Mouse (Mus musculus): ENCODE measurements around the gene Rabl6. TPM values are rescaled to one million over a fixed set of nuclear protein-coding genes. Genes with fewer than 3 reads are reported as not detected.

Rabl6 gene
- polyA plus RNA-seq, 1 experiment from 2014 or later = 64.3 TPM

Other genes starting within 250 kb of the Rabl6 start
- gene Uap1l1, start 242.8 kb downstream of the Rabl6 start, polyA plus RNA-seq (2018) = 55.8 to 128 TPM (median 119 TPM) in 3 replicates
- 0.13 to 0.73 TPM in 2 of 3 replicates, not detected in the other for gene Sapcd2, start 236.2 kb downstream of the Rabl6 start, polyA plus RNA-seq (2018)
- gene Entpd2, start 212.6 kb downstream of the Rabl6 start, polyA plus RNA-seq (2018) = 0.07 TPM in 1 of 3 replicates, not detected in the others
- gene Npdc1, start 209.2 kb downstream of the Rabl6 start, polyA plus RNA-seq (2018) = 1.2 to 2.9 TPM (median 2.5 TPM) in 3 replicates
- 1.3 to 2.4 TPM (median 2.2 TPM) in 3 replicates for gene Fut7, start 185.3 kb downstream of the Rabl6 start, polyA plus RNA-seq (2018)
- 9.5 to 19.7 TPM (median 13.5 TPM) in 3 replicates for gene Abca2, start 179.8 kb downstream of the Rabl6 start, polyA plus RNA-seq (2018)
- gene Clic3, start 151.7 kb downstream of the Rabl6 start, polyA plus RNA-seq (2018) = not detected in 3 replicates
- 6.0 to 12.9 TPM (median 6.4 TPM) in 3 replicates for gene Paxx, start 147.4 kb downstream of the Rabl6 start, polyA plus RNA-seq (2018)
- not detected in 3 replicates for gene Ptgds, start 138.5 kb downstream of the Rabl6 start, polyA plus RNA-seq (2018)
- gene Lcn12, start 114.6 kb downstream of the Rabl6 start, polyA plus RNA-seq (2018) = not detected in 3 replicates
- 21.9 to 35.3 TPM (median 28.7 TPM) in 3 replicates for gene Fbxw5, start 107.8 kb downstream of the Rabl6 start, polyA plus RNA-seq (2018)
- 0.14 to 2.1 TPM in 2 of 3 replicates, not detected in the other for gene C8g, start 106.8 kb downstream of the Rabl6 start, polyA plus RNA-seq (2018)
- gene Traf2, start 61.6 kb downstream of the Rabl6 start, polyA plus RNA-seq (2018) = 6.2 to 13.5 TPM (median 12.4 TPM) in 3 replicates
- gene Edf1, start 50.7 kb downstream of the Rabl6 start, polyA plus RNA-seq (2018) = 258 to 279 TPM (median 262 TPM) in 3 replicates
- 0.04 to 0.60 TPM (median 0.15 TPM) in 3 replicates for gene Mamdc4, start 33.7 kb downstream of the Rabl6 start, polyA plus RNA-seq (2018)
- 9.0 to 13.7 TPM (median 13.0 TPM) in 3 replicates for gene Phpt1, start 33.3 kb downstream of the Rabl6 start, polyA plus RNA-seq (2018)
- 0.07 to 0.50 TPM (median 0.26 TPM) in 3 replicates for gene Ajm1, start 26.8 kb downstream of the Rabl6 start, polyA plus RNA-seq (2018)
- gene Ccdc183, start 9.2 kb upstream of the Rabl6 start, polyA plus RNA-seq (2018) = not detected in 3 replicates
- gene Tmem141, start 13.5 kb upstream of the Rabl6 start, polyA plus RNA-seq (2018) = 22.2 to 28.7 TPM (median 23.3 TPM) in 3 replicates
- gene Fcna, start 19.5 kb upstream of the Rabl6 start, polyA plus RNA-seq (2018) = 12.7 to 19.5 TPM (median 16.6 TPM) in 3 replicates
- gene Lcn8, start 44.6 kb upstream of the Rabl6 start, polyA plus RNA-seq (2018) = not detected in 3 replicates
- not detected in 3 replicates for gene Lcn5, start 49.4 kb upstream of the Rabl6 start, polyA plus RNA-seq (2018)
- not detected in 3 replicates for gene Lcn6, start 68.3 kb upstream of the Rabl6 start, polyA plus RNA-seq (2018)
- gene Lcn10, start 74.2 kb upstream of the Rabl6 start, polyA plus RNA-seq (2018) = not detected in 3 replicates
- gene Obp2a, start 91.5 kb upstream of the Rabl6 start, polyA plus RNA-seq (2018) = not detected in 3 replicates
- gene Bmyc, start 98.2 kb upstream of the Rabl6 start, polyA plus RNA-seq (2018) = 8.6 to 19.6 TPM (median 15.7 TPM) in 3 replicates
- gene Obp2b, start 128.5 kb upstream of the Rabl6 start, polyA plus RNA-seq (2018) = not detected in 3 replicates
- gene Lcn3, start 157.0 kb upstream of the Rabl6 start, polyA plus RNA-seq (2018) = not detected in 3 replicates
- gene Lcn11, start 168.5 kb upstream of the Rabl6 start, polyA plus RNA-seq (2018) = not detected in 3 replicates
- not detected in 3 replicates for gene Gm13539, start 173.7 kb upstream of the Rabl6 start, polyA plus RNA-seq (2018)
- gene Glt6d1, start 207.3 kb upstream of the Rabl6 start, polyA plus RNA-seq (2018) = not detected in 3 replicates
- not detected in 3 replicates for gene Lcn9, start 214.6 kb upstream of the Rabl6 start, polyA plus RNA-seq (2018)
- not detected in 3 replicates for gene Sohlh1, start 238.7 kb upstream of the Rabl6 start, polyA plus RNA-seq (2018)

Measured in macrophage (primary cell).